Mouse (Mus musculus) embryonic stem cell, embryonic (primary cell): ENCODE measurements around the gene Npc2.

ENCODE experiments used
- CTCF ChIA-PET, 4 experiments: fragments of 300-600 bp in 2 of 4; fragments of 350-600 bp in 2 of 4; sonication (Branson Sonifier 250); formaldehyde crosslinking; loops; one replicate each; lab custom pipeline; 2022; ENCODE audit warnings: inconsistent platforms in 2 of 4; lab: Charles Lee
- POLR2A ChIA-PET, 4 experiments: fragments of 300-600 bp in 2 of 4; fragments of 350-600 bp in 2 of 4; sonication (Branson Sonifier 250); formaldehyde crosslinking; loops; one replicate each; lab custom pipeline; 2022; ENCODE audit warnings: antibody characterized with exemption in 4 of 4, inconsistent platforms in 1 of 4; lab: Charles Lee

Gene Npc2

DNA sequence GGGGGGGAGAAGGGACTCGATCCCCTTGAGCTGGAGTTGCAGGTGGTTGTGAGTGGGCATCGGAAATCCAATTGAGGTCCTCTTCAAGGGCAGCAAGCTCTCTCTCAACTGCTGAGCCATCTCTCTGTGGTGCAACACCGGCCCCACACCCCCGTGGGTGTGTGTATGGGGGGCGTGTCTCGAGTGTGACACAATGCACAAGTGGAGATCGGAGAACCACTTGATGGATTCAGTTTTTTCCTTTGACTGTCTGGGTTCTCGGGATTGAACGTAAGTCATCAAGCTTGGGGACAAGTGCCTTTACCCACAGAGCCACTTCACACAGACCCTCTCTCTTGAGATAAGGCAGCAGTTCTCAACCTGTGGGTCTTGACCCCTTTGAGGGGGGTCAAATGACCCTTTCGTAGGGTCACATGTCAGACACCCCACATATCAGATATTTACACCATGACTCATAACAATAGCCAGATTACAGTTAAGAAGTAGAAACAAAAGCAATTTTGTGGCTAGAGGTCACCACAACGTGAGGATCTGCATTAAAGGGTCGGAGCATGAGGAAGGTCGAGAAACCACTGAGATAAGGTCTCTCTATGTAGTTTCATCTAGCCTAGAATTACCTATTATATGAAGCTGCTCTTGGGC, 9.3 kb downstream of the Npc2 start:
- ChIA-PET CTCF (interaction anchor here in 3 of 4 experiments (0.8 to 2.0 kb wide), 6 partner anchors 9 to 175 kb away, joined by 3 to 6 read pairs (median 4); partner anchors contain the start of genes Isca2 (in 1 of the 3) and Npc2 (in 1 of the 3)), POLR2A (interaction anchor here in 3 of 4 experiments (0.6 to 12.5 kb wide), 16 partner anchors 9 to 461 kb away, joined by 3 to 161 read pairs (median 4); partner anchors contain the start of genes Isca2 (in 3 of the 3), Npc2 (in 3 of the 3) and Ltbp2 (in 1 of the 3))

DNA sequence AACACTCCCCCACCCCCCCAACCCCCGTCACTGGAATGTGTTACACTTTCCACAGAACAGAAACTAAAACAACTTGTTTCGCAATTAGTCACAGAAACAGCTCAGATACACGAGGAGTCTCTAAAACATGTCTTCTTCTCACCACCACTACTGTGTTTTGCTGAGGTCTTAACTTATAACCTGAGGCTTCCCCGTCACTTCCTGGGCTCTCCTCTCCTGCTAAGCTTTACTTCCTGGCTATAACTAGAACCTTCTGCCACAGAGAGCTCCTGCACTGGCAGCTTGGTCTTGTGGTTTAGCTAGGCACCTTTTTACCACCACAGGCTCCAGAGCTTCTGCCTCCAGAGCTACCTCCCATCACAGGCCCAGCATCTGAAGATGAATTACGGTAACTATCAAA, 10.4 kb downstream of the Npc2 start:
- ChIA-PET POLR2A (interaction anchor here in 3 of 4 experiments (0.6 to 12.5 kb wide), 11 partner anchors 8 to 562 kb away, joined by 3 to 161 read pairs (median 4); partner anchors contain the start of genes Isca2 (in 3 of the 3), Npc2 (in 3 of the 3) and Zfp410 (in 1 of the 3)), CTCF (interaction anchor here in 1 of 4 experiments (1.3 to 1.7 kb wide), 2 partner anchors 8 to 10 kb away, joined by 4 read pairs; partner anchors contain the start of genes Isca2 and Npc2)

DNA sequence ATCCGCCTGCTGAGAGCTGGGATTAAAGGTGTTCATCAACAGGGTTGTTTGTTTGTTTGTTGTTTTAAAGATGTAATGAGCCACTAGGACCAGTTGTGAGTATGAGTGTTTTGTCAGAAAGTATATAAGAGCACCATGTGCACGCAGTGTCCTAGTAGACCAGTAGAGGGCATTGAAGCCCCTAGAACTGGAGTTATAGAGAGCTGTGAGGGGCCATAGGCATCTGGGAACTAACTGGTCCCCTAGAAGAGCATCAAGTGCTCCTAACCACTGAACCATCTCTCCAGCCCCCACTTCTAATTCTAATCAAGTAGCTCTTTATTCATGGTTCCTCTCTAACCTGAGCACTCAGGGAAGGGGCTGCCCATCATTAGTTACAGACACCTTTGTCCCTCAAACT, 13.9 kb downstream of the Npc2 start:
- POLR2A ChIA-PET: interaction anchor here in 3 of 4 experiments (0.5 to 15.1 kb wide), 6 partner anchors 10 to 165 kb away, joined by 3 to 161 read pairs (median 4); partner anchors contain the start of genes Isca2 (in 2 of the 3) and Npc2 (in 2 of the 3)
- CTCF ChIA-PET: interaction anchor here (0.6 to 1.8 kb wide), 15 partner anchors 9 to 880 kb away, joined by 3 to 7 read pairs (median 3); partner anchors contain the start of genes Isca2 (in 1 of the 4), Ltbp2 (in 1 of the 4) and Npc2 (in 1 of the 4)

DNA sequence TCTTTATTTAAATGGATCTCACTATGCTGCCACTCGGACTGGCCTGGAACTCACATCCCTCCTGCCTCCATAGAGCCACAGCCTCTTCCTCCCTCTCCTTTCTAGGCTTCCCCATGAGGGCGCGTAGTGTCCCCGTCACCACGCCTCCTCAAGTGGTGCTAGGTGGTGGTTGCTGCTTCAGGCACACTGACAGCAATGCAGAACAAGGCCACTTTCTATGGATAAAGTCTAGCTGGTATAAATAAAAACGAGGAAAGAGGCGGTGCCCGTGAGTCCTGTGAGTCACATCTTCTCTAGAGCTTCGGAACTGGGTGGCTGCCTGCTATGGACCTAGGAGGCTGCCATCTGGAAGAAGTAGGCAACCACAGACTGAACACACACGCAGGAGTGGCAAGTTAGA, 16.9 kb downstream of the Npc2 start:
- ChIA-PET POLR2A (interaction anchor here in 3 of 4 experiments (0.5 to 15.1 kb wide), 5 partner anchors 9 to 86 kb away, joined by 3 to 161 read pairs (median 4); partner anchors contain the start of genes Isca2 (in 1 of the 3) and Npc2 (in 1 of the 3)), CTCF (interaction anchor here in 2 of 4 experiments (1.6 to 3.5 kb wide), 4 partner anchors 11 to 102 kb away, joined by 7 to 41 read pairs (median 19); partner anchors contain the start of genes Isca2 (in 1 of the 2) and Npc2 (in 1 of the 2))

DNA sequence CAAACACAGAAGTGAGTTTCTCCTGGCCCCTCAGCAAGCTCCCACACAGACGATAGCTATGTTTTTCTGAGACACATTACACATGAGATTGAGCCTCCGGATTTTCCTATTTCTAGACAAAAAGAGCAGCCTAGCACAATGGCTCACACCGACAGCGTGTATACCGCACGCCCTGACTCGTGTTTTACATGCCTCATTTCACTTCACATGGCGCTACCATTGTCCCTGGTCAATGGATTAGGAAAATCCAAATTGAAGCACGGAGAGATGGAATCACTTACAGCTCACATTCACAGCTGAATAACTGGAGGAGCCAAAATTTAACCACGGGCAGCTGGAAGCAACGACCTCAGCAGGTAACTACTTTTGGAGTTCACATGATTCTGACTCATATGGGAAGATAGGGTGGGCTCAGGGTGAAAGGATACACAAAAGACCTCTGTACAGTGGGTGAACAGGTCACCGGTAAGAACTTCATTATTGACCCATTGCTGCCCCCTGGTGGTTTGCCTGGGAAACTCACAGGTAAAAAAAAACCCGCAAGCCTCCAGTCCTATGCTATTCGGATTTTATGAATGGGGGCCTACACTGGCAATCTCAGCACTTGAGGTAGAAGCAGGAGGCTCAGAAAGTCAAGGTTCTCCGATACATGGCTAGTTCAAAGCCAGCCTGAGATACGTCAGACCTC, 17.8 kb downstream of the Npc2 start:
- POLR2A ChIA-PET: interaction anchor here in 3 of 4 experiments (0.6 to 15.1 kb wide), 16 partner anchors 8 to 579 kb away, joined by 3 to 161 read pairs (median 4); partner anchors contain the start of genes Isca2 (in 3 of the 3), Npc2 (in 3 of the 3) and Syndig1l (in 2 of the 3)
- CTCF ChIA-PET: interaction anchor here (0.6 to 3.5 kb wide), 37 partner anchors 8 to 1123 kb away, joined by 3 to 41 read pairs (median 3); partner anchors contain the start of genes Isca2 (in 1 of the 4), Ltbp2 (in 1 of the 4), Npc2 (in 1 of the 4) and Syndig1l (in 1 of the 4)

DNA sequence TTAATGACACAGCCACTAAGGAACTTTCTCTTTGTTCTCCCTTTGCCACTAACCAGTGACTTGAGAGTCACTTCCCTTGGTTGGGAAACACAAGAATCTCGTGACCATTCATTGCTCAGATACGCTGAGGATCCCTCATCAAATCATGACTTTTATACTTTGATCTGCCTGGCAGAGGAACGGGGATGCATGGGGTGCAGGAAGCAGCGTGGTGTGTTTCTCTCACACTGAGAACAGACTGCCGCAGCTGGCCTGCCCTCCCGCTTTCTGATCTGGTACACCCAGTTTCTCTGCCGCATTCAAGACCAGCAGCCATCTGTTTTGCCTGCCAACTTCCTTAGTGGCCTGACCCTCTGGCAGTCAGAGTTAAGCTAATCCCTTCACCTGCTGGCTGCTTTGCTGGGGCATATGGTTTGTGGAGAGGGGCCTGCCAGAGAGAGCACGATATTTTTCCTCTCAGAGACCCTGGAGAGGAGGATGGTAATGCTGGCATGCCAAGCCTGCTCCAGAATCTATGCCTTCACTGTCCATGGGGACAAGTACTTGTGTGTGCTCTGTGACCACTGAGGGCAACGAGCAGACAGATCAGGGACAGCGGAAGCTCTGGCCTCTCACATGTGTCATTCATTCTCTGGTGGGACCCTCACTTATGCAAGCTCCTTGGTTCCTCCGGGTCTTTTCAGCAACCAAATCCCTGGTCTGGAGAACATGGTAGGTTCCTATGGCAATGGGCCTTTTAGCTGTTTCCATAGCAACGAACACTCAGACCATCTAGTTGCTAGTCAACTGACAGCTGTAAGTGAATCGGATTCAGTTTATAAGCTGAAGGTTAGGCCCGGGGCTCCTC, 20.6 kb downstream of the Npc2 start:
- POLR2A ChIA-PET: interaction anchor here in 2 of 4 experiments (0.8 to 15.1 kb wide), 3 partner anchors 16 to 21 kb away, joined by 3 to 161 read pairs (median 3); partner anchors contain the start of genes Isca2 (in 2 of the 2) and Npc2 (in 2 of the 2)
- CTCF ChIA-PET: interaction anchor here in 1 of 4 experiments (0.8 to 1.6 kb wide), 2 partner anchors 82 to 98 kb away, joined by 4 read pairs; no protein-coding TSS in a partner anchor

DNA sequence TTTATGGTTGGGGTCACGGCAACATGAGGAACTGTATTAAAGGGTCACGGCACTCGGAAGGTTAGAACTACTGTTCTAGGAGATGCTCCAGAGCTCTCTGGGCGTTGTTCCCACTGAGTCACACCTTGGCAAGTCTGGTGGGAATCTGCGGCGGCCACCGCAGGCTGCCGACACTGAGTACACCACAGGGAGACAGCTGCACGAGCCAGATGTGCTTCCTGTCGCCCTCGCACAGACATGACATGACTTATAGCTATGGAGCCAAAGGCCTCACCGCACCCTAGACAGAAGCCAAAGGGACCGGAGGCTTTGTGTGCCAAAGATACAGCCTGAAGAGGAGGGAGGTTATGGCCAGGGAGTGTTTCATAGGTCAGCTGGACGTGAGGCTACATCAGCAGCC, 22.3 kb downstream of the Npc2 start:
- CTCF ChIA-PET: interaction anchor here in 3 of 4 experiments (0.5 to 2.0 kb wide), 3 partner anchors 59 to 117 kb away, joined by 3 to 8 read pairs (median 4); no protein-coding TSS in a partner anchor
- POLR2A ChIA-PET: interaction anchor here in 2 of 4 experiments (0.7 to 15.1 kb wide), 8 partner anchors 14 to 126 kb away, joined by 3 to 161 read pairs (median 4); partner anchors contain the start of genes Isca2 (in 2 of the 2), Npc2 (in 2 of the 2) and Syndig1l (in 1 of the 2)

DNA sequence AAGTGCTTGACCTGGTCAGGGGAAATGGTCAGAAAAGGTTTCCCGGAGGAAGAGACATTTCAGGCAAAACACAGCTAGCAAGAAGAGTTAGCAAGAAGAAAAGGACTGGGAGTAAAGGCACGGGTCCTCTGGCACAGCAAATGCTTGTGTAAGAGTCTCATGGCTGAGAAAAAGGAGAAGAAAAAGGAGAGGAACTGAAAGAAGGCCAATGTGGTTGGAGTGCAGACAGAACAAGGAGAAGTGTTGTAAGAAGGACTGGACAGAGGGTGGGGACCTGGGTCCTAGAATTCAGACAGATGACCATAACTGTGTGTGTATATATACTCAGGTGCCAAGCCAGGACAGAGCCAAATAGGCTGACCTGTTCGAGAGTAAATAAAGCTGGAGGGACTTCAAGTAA, 24.8 kb downstream of the Npc2 start:
- POLR2A ChIA-PET: interaction anchor here in 2 of 4 experiments (0.5 to 15.1 kb wide), 5 partner anchors 13 to 386 kb away, joined by 3 to 161 read pairs (median 4); partner anchors contain the start of genes Isca2 (in 2 of the 2) and Npc2 (in 2 of the 2)
- CTCF ChIA-PET: interaction anchor here in 2 of 4 experiments (1.0 to 1.5 kb wide), 2 partner anchors 67 to 94 kb away, joined by 3 to 4 read pairs; no protein-coding TSS in a partner anchor

DNA sequence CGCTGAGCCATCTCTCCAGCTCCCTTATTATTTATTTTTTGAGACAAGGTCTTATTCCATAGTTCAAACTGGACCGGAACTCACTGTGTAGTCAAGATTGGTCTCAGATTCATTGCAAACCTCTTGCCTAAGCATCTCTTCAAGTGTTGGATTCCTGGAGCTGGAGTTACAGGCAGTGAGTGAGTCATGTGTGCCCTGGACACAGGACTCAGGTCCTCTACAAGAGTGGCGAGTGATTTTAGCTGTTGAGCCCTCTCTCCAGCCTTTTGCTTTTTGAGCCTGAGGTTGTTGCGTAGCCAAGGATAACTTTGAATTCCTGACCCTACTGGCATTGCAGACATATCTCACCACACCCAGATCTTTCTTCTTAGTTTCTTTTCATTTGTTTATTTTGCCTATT, 27.3 kb downstream of the Npc2 start:
- POLR2A ChIA-PET: interaction anchor here in 2 of 4 experiments (0.6 to 0.9 kb wide), 3 partner anchors 19 to 60 kb away, joined by 3 to 4 read pairs (median 3); partner anchors contain the start of genes Isca2 (in 1 of the 2) and Npc2 (in 1 of the 2)

DNA sequence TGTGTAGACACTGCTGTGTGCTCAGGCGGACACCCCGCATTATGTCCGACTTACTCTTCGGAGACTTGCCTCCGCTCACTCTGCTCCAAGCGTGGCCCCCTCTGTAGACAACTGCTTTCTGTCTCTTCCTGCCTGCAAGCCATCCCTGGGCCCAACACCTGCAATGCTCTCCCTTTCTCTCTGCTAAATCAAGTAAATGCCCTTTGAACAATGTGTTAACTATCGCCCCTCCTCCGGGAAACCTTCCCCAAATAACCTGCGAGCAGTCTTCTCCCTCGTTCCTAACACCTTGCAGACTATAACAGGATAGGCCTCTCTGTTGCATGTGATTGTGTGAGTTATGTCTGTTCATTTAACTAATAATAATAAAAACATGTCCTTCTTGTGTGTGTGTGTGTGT, 29.5 kb downstream of the Npc2 start:
- CTCF ChIA-PET: interaction anchor here in 1 of 4 experiments (1.0 kb wide), 1 partner anchor 73 kb away, joined by 3 read pairs; no protein-coding TSS in a partner anchor
- POLR2A ChIA-PET: interaction anchor here in 1 of 4 experiments (1.0 to 1.9 kb wide), 2 partner anchors 25 to 57 kb away, joined by 3 to 5 read pairs; no protein-coding TSS in a partner anchor

More for the DNA sequence above, 27.3 kb downstream of the Npc2 start:
- CTCF ChIA-PET: interaction anchor here in 3 of 4 experiments (0.6 to 1.6 kb wide), 7 partner anchors 9 to 406 kb away, joined by 3 to 6 read pairs (median 4); no protein-coding TSS in a partner anchor

DNA sequence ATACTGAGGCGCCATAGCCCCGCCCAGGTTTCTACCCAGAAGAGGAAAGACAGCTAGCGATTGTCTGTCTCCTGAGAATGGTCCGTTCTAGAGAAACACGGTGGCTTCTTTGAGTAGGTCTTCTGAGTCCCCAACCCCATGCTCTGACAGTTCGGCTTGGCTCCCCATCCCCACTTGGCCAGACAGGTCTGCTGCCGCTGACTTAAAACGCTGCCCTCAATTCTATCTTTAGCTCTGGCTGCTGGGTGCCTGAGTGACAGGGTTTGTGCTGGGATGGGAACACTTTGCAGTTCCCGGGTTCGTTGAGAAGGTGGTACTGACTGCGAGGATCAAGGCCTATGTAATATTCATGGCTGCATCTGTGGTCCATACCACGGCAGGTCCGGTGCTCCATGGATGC, 39.6 kb downstream of the Npc2 start:
- CTCF ChIA-PET: interaction anchor here in 2 of 4 experiments (0.5 to 1.2 kb wide), 4 partner anchors 9 to 168 kb away, joined by 3 to 4 read pairs (median 3); partner anchors contain the start of gene Syndig1l (in 1 of the 2)
- POLR2A ChIA-PET: interaction anchor here in 2 of 4 experiments (1.0 to 1.4 kb wide), 2 partner anchors 18 to 19 kb away, joined by 3 read pairs; no protein-coding TSS in a partner anchor

DNA sequence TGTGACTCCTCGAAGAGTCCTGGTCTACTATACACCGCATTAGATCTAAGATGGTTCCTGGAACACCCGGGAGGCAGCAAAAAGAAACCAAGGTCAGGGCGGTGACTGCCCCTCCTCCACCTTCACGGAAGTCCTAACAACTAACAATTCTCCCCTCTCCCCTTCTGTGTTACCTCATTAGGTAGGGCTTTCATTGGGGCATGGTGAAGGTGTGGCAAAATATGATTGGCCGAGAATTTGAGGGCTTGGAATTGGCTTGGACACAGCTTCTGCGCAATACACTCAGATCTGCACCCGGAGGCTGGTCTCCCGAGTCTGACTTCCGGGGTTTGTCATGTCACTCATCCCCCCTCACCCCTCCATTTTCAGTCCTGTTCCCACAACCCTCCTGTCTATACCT, 44.5 kb downstream of the Npc2 start:
- POLR2A ChIA-PET: interaction anchor here in 2 of 4 experiments (0.6 to 2.3 kb wide), 8 partner anchors 10 to 277 kb away, joined by 3 to 11 read pairs (median 4); partner anchors contain the start of genes Aldh6a1 (in 1 of the 2), Arel1 (in 1 of the 2), Fcf1 (in 1 of the 2) and Isca2 (in 1 of the 2)
- CTCF ChIA-PET: interaction anchor here in 3 of 4 experiments (0.6 to 2.0 kb wide), 5 partner anchors 27 to 148 kb away, joined by 3 to 6 read pairs (median 5); partner anchors contain the start of gene Ltbp2 (in 1 of the 3)

DNA sequence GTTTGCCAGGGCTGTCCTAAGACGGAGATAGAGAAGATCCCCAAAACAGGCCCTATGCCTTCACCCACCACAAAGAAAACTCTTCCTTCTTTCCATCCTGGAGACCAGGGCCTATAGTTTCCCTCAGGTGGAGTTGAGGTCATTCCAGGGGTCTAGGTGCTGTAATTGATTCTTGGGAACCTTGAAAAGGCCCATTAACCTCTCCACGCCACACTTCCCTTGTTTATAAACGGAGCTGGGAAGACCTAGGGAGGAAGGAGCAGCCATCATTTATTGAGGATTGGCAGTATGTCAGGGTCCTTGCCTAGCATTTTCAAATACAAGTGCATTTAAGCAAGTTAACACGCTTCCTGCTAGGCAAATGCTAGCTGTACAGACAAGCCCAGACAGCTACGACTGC, 45.5 kb downstream of the Npc2 start:
- CTCF ChIA-PET: interaction anchor here (0.5 to 2.0 kb wide), 5 partner anchors 28 to 241 kb away, joined by 3 to 6 read pairs (median 5); partner anchors contain the start of gene Ltbp2 (in 1 of the 4)
- POLR2A ChIA-PET: interaction anchor here in 2 of 4 experiments (0.8 to 2.3 kb wide), 4 partner anchors 21 to 232 kb away, joined by 3 to 11 read pairs (median 3); partner anchors contain the start of genes Isca2 (in 1 of the 2) and Npc2 (in 1 of the 2)

DNA sequence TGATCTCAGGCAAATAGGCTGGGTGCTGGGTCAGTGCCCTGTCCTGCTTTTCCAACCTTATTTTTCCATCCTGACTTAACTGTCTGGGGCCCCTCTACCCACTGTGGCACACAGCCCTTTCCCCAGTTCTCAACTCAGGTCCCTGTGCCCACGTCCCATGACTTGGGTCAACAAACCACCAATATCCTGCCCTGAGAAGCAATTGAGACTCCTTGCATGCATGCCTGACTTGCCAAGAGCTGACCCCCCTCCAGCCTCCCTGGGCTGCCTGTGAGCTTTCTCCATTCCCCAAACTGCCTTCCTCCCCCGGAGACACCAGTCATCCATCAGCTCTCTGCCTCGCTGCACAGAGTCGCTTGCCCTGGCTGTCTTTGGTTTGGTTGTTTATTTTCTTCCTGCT, 46.0 kb downstream of the Npc2 start:
- ChIA-PET POLR2A (interaction anchor here in 2 of 4 experiments (0.8 to 2.3 kb wide), 4 partner anchors 21 to 232 kb away, joined by 3 to 11 read pairs (median 3); partner anchors contain the start of genes Isca2 (in 1 of the 2) and Npc2 (in 1 of the 2)), CTCF (interaction anchor here (0.5 to 2.0 kb wide), 5 partner anchors 28 to 241 kb away, joined by 3 to 6 read pairs (median 5); partner anchors contain the start of gene Ltbp2 (in 1 of the 4))

DNA sequence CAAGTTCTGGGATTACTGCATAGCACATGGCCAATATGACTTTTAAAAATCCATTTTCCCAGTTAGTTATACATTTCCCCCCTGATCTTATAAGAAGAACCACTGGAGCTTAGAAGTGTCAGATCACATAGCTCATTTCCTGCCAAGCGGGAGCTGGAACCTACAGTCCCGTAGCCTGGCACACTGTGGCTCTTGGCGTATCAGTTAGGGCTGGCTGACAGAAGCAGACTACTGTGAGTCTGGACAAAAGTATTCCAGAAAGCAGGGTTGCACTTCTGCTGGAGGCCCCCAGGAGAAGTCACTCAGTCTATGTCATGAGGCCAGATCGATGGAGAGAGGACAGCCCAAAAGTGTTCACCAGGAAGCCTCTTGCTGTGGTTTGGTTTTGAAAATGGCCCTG, 46.6 kb downstream of the Npc2 start:
- CTCF ChIA-PET: no interaction called here
- POLR2A ChIA-PET: no interaction called here
